Mouse (Mus musculus) thymus, postnatal 36 days (tissue): Measurements from ENCODE around the gene Serpinf1.
A peak's percentile ranks its signal among the peaks of the same experiment; 100 is the strongest.
"Not testable (repeated sequence)": the region's sequence is repeated elsewhere in the genome, so short reads cannot be mapped to it uniquely, and the experiment has no call there.

Source experiments
- DNase-seq, 2 experiments: peaks; one replicate each; pipeline ENCODE4 v3.0.0; 2022; ENCODE audit warnings: mixed read lengths in 2 of 2

Gene Serpinf1

GRCm38 (mm10) chr11:75422013-75422792 lies at the start of gene Serpinf1:
Serpinf1 (minus strand) TSS chr11:75422701.
- DNase-seq, result no peak

DNA sequence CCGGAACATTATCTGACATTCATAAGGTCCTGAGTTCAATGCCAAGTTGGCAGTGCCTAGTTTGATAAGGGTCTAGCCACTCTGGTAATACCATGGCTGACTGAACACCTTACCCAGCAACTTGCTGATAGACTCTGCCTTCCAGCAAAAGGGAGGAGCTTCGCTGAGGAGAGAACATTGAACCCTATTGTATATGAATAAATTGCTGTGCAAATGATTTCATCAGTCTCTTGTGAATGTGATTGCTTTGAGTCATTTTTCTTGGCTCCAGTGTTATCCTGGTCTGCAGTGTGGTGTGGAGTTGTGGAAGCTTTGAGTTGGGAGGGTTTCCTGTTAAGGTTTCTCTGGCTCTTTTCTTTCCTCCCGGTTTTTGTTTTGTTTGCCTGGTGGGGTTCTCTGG lies 48.2 kb upstream of the Serpinf1 start:
- DNase-seq, result no peak

- no peak for DNase-seq
Observed at GRCm38 (mm10) chr11:75469261-75469660, 46.8 kb upstream of the Serpinf1 start.

DNA sequence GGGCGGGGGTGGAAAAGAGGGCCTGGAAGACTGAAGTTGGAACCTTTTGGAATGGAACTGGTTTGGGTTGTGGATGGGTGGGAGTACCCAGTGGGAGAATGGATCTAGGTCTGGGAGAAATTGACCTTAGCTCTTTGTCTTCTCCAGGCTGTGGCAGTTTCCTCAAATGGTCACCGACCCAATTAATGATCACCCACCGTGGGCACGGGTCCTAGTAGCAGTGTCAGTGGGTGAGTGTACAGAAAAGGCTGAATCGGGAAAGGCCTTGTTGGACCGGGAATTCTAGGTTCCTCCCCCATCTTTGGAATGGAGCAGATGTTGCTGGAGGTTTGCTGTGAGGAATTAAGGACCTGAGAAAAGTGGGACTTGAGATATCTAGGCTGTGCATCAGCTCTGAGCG lies 45.9 kb upstream of the Serpinf1 start:
- DNase-seq, result no peak

DNA sequence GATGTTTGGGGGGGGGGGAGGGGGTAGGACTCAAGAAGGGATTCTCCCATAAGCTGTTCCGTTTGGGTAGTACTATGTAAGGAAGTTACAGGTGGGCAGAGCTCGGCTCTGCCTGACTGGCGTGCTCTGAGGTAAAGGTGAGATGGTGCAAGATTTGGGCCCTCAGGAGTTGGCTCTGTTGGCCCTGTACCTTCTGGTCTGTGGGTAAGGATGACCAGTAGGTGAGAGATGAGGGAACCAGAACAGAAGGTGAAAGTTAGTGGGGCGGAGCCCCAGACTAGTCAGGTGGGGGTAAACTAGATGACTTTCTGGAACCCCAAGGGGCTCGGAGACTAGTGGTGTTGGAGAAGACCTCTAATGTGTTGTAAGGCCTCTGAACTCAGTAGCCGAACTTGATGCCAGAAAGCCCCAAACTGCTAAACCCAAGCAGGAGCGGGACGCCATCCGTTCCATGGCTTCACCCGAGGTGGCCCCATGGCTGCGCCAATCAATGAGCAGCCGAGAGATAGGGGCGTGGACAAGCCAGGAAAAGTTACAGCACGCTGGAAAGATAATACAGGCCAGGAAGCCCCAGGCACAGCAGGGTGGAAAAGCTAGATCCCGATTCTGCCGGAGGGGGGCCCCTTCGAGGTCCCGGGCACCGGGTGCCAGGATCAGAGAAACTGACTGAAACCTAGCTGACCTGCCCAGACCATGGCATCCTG lies 45.2 kb upstream of the Serpinf1 start:
- peak in 1 of 2 experiments; percentile 41 for DNase-seq

DNA sequence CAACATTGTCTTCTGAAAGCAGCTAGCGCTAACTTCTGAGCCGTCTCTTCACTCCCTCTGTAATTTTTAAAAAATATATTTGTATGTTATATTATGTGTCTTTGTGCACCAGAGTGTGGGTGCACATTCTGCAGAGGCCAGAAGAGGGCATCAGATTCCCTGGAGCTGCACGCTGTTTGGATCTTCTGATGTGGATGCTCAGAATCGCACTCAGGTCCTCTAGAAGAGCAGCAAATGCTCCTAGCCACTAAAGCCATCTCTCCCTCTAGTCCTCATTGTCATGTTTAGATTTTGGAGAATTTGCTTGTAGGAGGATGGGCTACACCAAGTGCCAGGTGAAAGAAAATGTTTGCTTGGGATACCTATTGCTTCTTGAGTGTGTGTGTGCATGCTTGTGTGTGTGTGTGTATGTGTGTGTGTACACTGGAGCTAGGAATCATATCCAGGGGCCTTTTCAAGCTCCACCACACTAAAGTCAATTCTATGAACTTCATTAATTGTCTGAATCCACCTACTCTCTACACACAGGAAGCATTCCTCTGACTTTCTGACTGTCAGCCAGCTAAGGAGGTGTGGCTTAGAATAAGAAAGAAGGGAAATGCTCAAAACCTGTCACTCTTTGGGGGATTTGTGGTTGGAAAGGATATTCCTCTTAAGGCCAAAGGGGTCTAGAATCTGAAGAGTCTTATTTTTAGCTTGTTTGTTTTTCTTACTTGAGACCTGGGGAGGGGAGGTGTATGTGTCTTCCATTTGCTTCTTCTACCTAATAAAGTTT lies 44.4 kb upstream of the Serpinf1 start:
- no peak for DNase-seq

- DNase-seq, result no peak
Observed at GRCm38 (mm10) chr11:75465051-75465450, 42.5 kb upstream of the Serpinf1 start.

- no peak for DNase-seq
Observed at GRCm38 (mm10) chr11:75464417-75464816, 41.9 kb upstream of the Serpinf1 start.

DNA sequence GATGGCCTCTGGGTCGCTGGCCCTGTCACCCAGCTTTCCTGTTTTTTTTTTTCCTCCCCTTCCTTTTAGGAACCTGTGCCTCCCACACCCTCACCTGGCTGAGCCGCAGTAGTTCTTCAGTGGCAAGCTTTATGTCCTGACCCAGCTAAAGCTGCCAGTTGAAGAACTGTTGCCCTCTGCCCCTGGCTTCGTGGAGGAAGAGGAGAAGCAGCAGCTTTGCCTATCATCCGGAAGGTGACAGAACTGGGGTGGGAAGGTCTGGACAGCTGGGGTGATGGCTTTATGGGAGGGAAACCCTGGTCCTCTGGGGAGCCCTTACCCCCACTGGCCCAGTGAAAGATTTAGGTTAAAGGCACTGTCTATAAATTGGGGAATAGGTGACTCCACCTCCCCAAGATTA lies 41.1 kb upstream of the Serpinf1 start:
- DNase-seq, result no peak

- DNase-seq, result peak in 1 of 2 experiments; percentile 63
Observed at GRCm38 (mm10) chr11:75462865-75463336, 40.4 kb upstream of the Serpinf1 start.

DNA sequence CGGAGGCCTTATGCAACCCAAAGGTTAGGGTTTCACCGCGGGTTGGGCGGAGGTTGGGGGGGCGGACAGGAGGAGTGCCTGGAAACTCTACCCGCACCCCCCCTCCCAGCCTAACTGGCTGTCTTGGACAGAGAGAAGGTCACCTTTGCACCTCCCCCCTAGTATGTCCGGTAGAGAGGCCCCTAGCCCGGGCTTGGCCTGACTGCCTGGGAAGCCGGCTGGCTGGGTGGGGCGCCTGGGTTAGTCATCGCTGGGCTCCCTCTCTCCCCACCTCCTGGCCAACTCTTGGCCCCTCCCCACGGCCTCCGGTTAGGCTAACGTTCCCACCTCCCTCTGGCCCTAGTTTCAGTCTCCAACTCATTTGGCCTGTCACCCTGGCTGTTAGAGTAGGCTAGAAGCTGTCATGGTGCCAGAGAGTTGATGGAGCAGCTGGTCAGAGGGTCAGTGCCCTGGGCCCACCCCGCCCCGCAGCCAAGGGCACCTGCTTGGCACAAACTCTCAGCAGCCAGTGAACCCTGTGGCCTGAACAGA lies 39.8 kb upstream of the Serpinf1 start:
- DNase-seq, result peak; percentile 32 to 73

DNA sequence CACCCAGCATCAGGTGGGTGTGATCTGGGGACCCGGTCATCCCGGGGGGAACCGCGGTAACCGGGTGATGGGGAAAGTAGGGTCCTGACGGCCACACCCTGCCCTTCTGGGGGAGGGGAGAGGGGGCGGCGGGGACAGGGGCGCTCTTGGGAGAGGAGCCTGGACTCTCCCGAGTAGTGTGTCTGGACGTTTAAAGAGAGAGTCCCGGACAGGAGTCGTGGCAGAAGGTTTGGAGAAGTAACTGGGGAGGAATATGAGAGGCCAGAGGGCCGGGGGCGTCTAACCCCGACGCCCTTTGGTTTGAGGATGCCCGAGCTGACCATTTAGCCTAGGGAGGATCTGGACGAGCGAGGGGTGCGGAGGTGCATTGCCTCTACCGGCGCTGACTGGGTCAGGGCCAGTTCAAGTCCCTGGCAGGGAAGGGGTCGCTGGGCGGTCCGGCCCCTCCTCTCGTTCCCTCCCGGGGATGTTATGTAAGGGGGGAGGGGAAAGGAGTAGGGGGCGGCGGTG lies 39.3 kb upstream of the Serpinf1 start:
- no peak for DNase-seq

DNA sequence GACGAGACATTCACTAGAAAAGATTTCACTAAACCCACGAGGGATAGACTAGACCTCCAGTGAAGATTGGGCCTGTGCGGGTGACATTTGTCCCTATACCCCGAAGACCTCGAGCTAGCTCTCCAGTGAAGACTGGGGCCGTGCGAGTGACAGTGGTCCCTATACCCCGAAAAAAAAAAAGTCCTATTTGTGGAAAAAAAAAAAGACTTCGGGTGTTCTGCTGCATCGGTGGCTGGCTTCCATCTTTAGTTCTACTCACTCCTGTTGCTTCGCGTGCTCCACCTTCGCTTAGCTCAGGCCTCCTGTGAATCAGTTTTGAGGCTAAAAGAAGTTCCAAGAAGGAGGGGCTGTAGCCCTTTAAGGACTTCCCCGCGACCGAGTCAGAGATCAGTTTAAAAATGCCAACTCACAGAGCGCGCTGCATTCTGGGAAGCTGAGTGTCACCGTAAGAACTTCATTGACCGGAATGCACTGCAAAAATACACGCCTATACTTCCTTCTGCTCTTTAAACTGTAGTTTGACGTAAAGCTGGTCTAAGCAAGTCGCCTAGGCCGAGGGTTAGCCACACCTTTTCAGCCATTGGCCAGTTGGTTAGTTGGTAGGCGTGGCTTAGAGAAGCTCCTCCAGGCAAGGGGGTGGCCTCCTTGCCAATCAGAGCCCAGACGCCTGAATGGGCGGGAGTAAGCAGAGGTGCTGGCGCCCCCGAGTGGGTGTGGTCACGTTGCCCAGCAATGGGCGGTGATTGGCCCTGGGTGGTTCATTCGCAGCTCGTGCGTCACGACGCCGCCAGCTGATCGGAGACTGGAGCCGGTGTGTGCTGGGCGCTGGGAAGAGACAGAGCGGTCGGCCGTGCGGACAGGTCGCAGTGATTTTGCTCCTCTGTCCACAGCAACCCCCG lies 38.6 kb upstream of the Serpinf1 start, which contains the start of gene Tlcd2:
Tlcd2 (plus strand) TSS at position 872 of the 899 bp plus-strand sequence.
- peak; percentile 98 to 100 for DNase-seq

GRCm38 (mm10) chr11:75460103-75460843 lies 37.8 kb upstream of the Serpinf1 start:
- DNase-seq, result peak; percentile 80 to 89

DNA sequence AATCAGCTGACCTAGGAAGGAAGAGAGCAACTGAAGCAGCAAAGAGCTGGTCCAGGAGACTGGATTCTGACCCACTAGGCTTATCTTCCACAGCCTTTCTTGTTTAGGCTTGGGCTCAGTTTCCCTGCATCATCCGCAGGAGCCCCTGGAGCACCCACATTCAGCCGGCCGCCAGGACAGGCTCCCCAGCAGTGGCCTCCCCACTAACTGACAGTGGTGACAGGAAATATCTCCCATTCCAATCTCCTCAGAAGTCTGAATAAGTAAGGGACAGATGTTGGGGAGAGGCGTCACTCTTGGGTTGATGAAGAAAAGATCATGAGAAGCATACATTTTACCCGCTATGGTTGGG lies 37.2 kb upstream of the Serpinf1 start:
- no peak for DNase-seq

- DNase-seq, result no peak
Observed at GRCm38 (mm10) chr11:75459141-75459711, 36.7 kb upstream of the Serpinf1 start.

DNA sequence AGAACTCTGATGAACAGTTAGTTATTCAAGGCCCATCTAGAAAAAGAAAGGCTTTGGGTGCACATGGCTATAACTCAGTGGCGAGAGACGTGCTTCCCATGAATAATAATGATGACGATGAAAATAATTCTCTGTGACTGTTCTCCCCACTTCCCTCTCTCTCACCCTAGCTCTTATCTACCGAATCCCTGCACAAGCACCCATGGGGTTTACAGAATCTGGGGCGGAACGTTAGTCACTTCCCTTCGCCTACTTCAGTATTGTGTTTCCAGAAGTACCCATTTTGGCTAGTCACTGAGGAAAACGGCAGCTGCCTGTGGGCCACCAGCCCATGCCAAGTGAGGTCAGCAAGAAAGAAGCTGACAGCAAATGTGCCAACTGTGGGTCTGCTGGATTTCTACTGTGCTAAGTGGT lies 36.1 kb upstream of the Serpinf1 start:
- DNase-seq, result no peak

GRCm38 (mm10) chr11:75458169-75458568 lies 35.7 kb upstream of the Serpinf1 start:
- peak; percentile 42 to 52 for DNase-seq

DNA sequence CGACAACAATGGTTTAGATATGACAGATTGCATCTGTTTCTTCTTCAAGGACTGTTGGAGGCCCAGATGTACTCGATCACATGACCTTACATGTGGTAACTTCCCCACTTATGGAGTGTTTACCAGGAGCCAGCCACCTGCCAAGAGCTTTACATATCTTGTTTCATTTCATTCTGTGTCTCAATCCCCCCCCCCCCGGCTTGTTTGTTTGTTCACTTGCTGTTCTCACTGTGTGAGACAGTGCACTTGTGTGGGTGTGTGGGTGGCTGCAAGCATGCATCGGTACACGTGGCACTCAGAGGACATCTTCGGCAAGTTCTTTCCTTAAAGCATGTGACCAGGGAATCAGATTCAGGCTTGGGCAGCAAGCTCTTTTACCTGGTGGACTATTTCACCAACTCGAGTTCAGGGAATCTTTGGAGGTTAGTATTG lies 34.0 kb upstream of the Serpinf1 start:
- DNase-seq, result peak in 1 of 2 experiments; percentile 45

DNA sequence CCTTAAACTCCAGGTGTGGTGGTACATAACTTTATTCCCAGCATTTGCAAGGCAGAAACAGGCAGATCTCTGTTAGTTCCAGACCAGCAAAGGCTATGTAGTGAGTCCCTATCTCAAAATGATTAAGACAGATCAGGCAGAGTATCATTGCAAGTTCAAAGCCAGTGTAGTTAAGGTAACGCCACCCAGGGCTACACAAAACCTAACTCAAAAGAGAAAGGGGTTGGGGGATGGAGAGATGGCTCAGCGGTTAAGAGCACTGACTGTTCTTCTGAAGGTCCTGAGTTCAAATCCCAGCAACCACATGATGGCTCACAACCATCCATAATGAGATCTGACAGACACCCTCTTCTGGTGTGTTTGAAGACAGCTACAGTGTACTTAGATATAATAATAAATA lies 33.5 kb upstream of the Serpinf1 start:
- not testable (repeated sequence) for DNase-seq
